Mouse (Mus musculus) spleen, postnatal 10 days (tissue): ENCODE data around the gene Ccdc162.

Experiments
- DNase-seq, 2 experiments: peaks; one replicate each; pipeline ENCODE4 v3.0.0; 2021 to 2022; ENCODE audit warnings: low spot score in 2 of 2

Gene Ccdc162

GRCm38 (mm10) chr10:41488877-41489276, 227.6 kb downstream of the Ccdc162 start:
- no peak for DNase-seq
